17 mouse cellular contexts compared by ENCODE assay signal in genomic region chr7:132111770-132112169, GRCm38 (mm10). TPM values are rescaled to one million over a fixed set of nuclear protein-coding genes. Genes with fewer than 3 reads are reported as not detected.
A peak's percentile ranks its signal among the peaks of the same experiment; 100 is the strongest.
DNase-seq lines count a peak whose midpoint lies in the region; TF ChIP-seq lines count a peak whose summit lies in the region.
"Had no signal": no experiment of that assay in that cellular context is flagged by ENCODE, and none has a peak within 500 bp of the region (broad histone marks: within the 10 kb centered on the region; RNA-seq: fewer than 3 reads in every experiment).

No protein-coding gene starts in this region.

- H3K4me3 ChIP-seq in lung, adult 2 months (replicated peaks; ENCODE audit: extremely low read depth, low read depth, low read length): no peak overlapping the region
- H3K4me3 ChIP-seq: embryonic facial prominence, embryonic 15.5 days; heart, embryonic 10.5 days; hindbrain, embryonic 13.5 days had no signal

- 74% methylated on average over 5 of the region's 5 CpGs for WGBS in lung, adult 2 months

- DNase-seq in gastrocnemius, postnatal 14 days: peak; percentile 9
- no peak for DNase-seq in gastrocnemius, adult 8-10 months (ENCODE audit: low spot score in 2 of 2)
- peak; percentile 79 for DNase-seq in Muller cell, postnatal 12 days (ENCODE audit: inconsistent ontology term)
- DNase-seq in gastrocnemius, postnatal 25 days: peak; percentile 48
- DNase-seq in lung, adult 2 months: no peak
- DNase-seq in cerebellum, adult 9-11 months: no peak
- DNase-seq: adrenal gland, postnatal 10 days; cerebellum, postnatal 14 days; embryo, embryonic 11 days; heart, postnatal 10 days; kidney, adult 8-10 months had no signal

- H3K4me1 ChIP-seq in lung, adult 2 months (ENCODE audit: control insufficient read depth, insufficient read depth, low read length): no peaks in the 10 kb centered on the region
- H3K4me1 ChIP-seq: embryonic facial prominence, embryonic 15.5 days; heart, embryonic 10.5 days had no signal

- intact Hi-C loops in gastrocnemius, postnatal 14 days (cut with DNase I; ENCODE audit: low total_unique reads): no loop called here

- no peak for TF ChIP-seq CTCF in lung, adult 2 months (IDR thresholded peaks at IDR 0.05; ENCODE audit: insufficient read depth, low read length)

- no peak for TF ChIP-seq POLR2A in lung, adult 2 months (IDR thresholded peaks at IDR 0.05; ENCODE audit: borderline replicate concordance, extremely low read depth, low read depth, low read length)

RNA-seq across cellular contexts. Expression of gene Cpxm2, which starts 42.8 kb away (rescaled TPM):
- 10 to 100 TPM; 12.7 to 13.3 TPM for total RNA-seq in gastrocnemius, postnatal 14 days (2021)
- total RNA-seq in gastrocnemius, adult 8-10 months (2022): 1 to 10 TPM; 5.2 to 8.1 (median 5.8) TPM
- total RNA-seq in gastrocnemius, postnatal 25 days (2021): 10 to 100 TPM in 1 of 2 experiments, 1 to 10 TPM in 1; 5.2 to 10.8 TPM
- polyA plus RNA-seq in lung, adult 2 months (2012; rRNA removed): 2.4 and 5.4 TPM in 2 replicates
- total RNA-seq: CH12.LX; common myeloid progenitor, adult 5-6 weeks; hematopoietic stem cell, adult 5-6 weeks had no signal

Comparison
In these comparisons a context has a peak if more than half of its experiments do, and no peak if none do; other contexts are left out.
1. DNase-seq: peak in gastrocnemius, postnatal 14 days (single experiment), Muller cell, postnatal 12 days (single experiment) and gastrocnemius, postnatal 25 days (single experiment); none in gastrocnemius, adult 8-10 months (0 of 2), lung, adult 2 months (single experiment) and cerebellum, adult 9-11 months (single experiment).